Mouse (Mus musculus): ENCODE results near the gene Actb.
A peak's percentile ranks its signal among the peaks of the same experiment; 100 is the strongest.

Gene Actb

GRCm38 (mm10) chr5:142922251-142922650, 15.7 kb upstream of the Actb start:
- no peak for DNase-seq (ENCODE audit: low read depth in 2 of 2, low spot score in 2 of 2)

DNA sequence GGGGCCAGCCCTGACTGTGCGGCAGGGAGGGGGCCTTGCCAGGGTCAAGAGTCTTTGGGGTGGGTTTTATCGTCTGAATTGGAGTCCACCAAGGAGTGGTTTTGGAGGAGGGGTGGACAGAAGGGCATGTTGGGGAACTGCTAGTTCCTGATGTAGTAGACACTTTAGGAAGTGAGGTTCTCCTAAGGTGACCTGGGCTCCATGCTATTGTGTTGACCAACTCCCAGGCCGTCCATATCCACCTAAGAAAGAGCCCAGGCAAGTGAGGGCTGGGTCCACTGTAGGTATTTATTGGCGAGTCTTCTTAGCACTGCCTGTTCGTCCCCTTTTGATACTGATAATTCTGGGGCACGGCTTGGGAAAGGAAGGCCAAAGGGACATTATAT, 14.5 kb upstream of the Actb start:
- DNase-seq (ENCODE audit: low read depth in 2 of 2, low spot score in 2 of 2), result no peak

DNA sequence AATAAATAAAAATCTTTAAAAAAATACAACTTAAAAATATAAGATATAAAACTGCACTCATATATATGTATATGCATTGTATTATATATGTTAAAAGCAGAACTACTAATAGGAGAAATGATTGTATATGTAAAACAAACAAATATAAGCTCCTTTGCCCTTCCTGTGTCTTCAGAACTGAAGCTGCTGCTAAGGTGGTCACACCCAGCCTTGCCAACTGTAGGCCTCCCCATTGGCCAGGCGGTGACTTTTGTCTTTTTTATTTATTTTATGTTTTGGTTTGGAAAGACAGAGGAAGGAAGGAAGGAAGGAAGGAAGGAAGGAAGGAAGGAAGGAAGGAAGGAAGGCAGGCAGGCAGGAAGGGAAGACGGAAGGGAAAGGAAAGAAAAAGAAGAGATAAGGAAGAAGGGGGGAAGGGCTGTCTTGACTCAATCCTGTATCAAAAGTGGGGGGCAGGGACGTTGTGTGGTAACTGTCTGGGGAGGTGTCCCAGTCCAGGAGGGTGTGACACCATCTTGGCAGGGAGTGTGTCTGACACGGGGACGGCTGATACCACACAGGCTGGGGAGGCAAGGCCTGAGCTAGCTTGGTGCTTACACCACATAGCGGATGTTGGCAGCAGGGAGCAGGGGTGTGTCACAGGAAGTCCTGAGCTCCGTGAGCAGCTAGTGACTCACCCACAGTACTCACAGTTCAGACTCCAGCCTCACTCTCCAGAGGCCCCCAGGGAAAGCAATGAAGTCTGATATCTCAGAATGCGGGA, 13.9 kb upstream of the Actb start:
- peak; percentile 85 to 88 for DNase-seq (ENCODE audit: low read depth in 2 of 2, low spot score in 2 of 2)

DNA sequence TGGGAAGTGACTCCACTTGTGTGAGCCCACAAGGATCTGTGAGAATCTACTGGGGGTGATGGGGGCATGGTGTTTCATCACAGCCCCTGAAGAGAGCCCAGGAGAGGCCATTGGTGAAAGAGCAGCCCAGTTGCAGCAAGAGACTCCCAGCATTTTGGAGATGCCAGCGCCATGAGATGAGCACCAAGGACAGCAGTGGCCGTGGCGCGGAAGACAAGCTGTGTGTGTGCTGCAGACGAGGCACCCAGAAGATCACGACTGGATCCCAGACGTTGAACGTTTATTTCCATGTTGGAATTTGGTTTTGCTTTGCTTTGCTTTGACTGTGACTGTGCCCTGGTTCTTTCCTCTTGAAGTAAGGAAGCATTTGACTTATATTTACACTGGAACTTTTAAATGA, 10.8 kb upstream of the Actb start:
- DNase-seq (ENCODE audit: low read depth in 2 of 2, low spot score in 2 of 2), result no peak

- DNase-seq (ENCODE audit: low read depth in 2 of 2, low spot score in 2 of 2), result no peak
Observed at GRCm38 (mm10) chr5:142916593-142916992, 10.0 kb upstream of the Actb start.

- no peak for DNase-seq (ENCODE audit: low read depth in 2 of 2, low spot score in 2 of 2)
Observed at GRCm38 (mm10) chr5:142915231-142915630, 8.7 kb upstream of the Actb start.

GRCm38 (mm10) chr5:142912739-142913138, 6.2 kb upstream of the Actb start:
- no peak for DNase-seq (ENCODE audit: low read depth in 2 of 2, low spot score in 2 of 2)

DNA sequence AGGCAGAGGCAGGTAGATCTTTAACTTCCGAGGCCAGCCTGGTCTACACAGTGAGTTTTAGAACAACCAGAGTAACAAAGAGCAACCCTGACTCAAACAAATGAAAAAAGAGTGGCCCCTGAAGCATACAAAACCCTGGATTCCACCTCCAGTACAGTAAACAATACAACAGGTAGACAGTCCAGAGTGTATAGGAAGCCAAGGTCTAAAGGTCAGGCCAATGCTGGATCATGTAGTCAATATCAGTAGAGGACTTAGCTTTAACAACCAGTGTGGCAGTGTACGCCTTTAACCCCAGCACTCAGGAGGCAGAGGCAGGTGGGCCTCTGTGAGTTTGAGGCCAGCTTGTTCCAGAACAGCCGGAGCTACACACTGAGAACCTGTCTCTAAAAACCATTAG, 5.8 kb upstream of the Actb start:
- DNase-seq (ENCODE audit: low read depth in 2 of 2, low spot score in 2 of 2), result no peak

DNA sequence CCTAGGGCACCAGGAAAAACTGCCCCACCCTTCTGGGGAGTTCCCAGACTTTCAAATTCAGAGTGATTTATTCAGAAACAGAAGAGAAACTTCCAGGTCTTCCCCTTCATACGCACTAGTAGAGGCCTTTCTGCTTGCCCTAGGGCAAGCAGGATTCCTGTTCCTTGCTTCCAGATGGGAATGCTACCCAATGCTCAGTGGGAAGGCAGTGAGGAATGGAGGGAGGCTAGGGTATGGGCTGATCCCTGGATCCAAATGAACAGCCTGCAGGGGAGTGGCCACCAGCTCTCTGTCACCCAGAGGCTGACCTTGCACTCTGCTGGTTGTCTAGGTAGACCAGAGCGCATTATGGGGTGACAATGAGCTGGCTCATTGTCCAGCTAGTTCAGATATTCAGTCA, 5.1 kb upstream of the Actb start:
- DNase-seq (ENCODE audit: low read depth in 2 of 2, low spot score in 2 of 2), result no peak

DNA sequence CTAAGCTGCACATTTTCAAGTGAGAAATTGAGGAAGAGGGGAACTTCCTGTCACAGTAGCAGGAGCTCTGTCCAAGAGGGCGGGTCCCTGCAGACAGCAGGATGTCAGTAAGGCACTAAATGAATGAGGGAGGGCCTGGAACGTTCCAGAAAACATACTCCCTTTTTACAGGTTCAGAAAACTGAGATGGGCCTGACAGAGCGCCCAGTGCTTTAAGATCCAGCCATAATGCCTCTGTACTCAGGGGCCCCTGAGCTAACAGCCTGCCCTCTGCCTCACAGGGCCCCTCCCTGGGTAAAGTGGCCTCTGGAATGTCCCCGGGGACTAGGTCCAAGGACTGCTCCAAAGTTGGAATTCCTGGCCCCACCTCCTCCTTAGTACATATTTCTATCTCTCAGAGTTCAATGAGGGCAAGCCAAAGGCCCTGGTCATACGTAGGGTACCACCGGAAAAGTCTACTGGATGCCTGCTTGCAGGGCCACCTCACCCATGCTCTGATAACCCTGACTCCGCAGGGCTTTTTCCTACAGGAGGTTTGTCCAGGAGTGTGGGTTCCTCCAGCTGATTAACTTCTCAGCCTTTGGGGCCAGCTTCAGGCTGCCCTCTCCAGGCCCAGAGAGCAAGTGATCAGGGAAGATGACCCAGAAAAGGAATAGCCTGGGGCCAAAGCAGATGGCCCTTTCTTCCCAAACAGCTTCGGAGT, 3.2 kb upstream of the Actb start:
- DNase-seq (ENCODE audit: low read depth in 2 of 2, low spot score in 2 of 2), result no peak

DNA sequence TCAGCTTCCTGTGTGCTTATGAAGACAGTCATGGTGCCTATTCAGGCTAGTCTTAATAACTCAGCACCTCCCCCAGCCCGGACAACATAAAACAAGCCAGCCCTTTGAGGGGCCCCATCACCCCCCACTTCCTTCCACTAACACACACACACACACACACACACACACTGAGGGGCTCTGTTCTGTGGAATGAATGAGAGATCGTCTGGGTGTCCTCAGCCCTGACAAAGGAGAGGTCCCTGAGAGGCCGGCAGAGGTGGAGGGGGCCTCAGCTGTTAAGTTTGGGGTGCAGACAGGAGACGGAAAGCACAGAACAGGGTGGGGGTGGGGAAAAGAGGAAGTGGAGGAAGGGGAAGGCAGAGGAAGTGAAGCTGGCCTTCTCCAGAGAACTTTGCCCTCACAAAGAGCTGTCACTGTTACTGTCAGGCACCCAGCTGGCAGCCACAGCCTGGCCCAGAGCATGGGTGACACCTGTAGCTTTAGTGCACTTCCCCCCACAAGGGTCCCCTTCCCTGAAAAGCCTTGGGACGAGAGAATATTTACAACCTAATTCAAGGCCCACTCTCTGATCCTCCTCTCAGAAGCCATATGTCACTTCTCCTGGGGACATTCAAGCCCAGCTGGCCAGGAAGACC, 2.5 kb upstream of the Actb start:
- no peak for DNase-seq (ENCODE audit: low read depth in 2 of 2, low spot score in 2 of 2)

DNA sequence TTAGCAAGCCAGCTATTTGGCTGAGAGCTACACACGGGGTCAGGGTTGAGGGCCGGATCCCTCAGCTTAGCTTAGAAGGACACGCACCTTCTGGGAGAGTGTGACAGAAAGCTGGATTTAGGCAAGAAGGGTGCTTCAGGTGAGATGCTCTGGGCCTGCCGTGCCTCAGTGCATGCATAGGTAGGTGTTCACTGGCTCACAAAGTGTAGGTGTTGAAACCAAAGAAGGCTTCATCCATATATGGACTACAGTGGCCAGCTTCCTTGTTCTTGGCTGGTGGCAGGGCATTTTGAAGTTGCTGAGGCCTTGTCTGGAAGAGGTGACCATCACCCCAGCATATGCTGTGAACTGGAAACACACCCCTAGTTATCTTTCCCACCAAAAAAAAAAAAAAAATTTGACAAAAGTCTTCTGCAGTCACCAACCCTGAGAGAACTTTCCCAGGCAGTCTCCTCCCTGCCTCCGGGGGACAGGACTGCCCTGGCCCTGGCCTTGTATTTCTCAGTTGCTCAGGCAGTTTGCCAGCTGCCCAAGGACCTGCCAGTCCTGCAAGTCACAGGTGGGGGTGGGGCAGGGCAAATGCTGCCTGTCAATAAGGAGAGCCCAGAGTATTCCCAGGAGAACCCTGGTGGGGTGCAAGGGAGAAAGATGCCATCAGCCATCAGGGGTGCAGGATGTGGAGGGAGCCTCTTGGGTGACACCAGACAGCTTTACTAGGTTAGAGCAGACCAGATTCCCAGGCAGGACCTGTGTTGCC, 1.4 kb upstream of the Actb start:
- DNase-seq (ENCODE audit: low read depth in 2 of 2, low spot score in 2 of 2), result no peak

- no peak for DNase-seq (ENCODE audit: low read depth in 2 of 2, low spot score in 2 of 2)
Observed at GRCm38 (mm10) chr5:142907048-142907802, 671 bp upstream of the Actb start.

DNA sequence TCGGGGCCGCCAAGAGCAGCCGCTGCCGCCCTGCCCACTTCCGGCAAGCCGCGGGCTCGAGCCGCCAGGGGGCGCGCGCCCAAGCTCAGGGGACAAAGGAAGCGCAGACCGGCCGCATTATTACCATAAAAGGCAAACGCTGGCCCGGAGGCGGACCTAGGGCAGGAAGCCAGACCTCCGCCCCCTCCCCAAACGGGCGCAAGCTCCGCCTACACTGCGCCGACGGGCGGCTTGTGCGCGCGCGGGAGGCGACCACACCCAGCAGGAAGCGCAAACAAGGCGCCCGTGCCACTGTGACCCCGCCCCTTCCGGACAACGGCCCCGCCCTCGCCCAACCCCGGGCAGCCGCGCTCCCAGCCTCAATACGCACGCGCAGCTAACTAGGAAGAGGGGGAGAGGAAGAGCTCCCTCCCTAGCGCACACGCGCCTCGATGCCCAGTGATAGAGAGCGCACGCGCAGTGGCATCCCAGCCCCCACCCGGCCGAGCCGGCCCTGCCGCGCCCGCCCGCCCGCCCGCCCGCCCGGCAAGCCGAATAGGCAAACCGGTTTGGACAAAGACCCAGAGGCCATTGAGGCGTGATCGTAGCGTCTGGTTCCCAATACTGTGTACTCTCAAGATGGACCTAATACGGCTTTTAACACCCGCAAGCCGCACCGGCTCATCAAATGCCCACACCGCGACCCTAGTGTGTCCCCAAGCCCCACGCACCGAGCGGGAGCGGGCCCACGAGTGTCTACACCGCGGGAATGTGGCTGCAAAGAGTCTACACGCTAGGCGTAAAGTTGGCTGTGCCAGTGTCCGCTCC, 626 bp downstream of the Actb start:
- DNase-seq (ENCODE audit: low read depth in 2 of 2, low spot score in 2 of 2), result peak; percentile 100

DNA sequence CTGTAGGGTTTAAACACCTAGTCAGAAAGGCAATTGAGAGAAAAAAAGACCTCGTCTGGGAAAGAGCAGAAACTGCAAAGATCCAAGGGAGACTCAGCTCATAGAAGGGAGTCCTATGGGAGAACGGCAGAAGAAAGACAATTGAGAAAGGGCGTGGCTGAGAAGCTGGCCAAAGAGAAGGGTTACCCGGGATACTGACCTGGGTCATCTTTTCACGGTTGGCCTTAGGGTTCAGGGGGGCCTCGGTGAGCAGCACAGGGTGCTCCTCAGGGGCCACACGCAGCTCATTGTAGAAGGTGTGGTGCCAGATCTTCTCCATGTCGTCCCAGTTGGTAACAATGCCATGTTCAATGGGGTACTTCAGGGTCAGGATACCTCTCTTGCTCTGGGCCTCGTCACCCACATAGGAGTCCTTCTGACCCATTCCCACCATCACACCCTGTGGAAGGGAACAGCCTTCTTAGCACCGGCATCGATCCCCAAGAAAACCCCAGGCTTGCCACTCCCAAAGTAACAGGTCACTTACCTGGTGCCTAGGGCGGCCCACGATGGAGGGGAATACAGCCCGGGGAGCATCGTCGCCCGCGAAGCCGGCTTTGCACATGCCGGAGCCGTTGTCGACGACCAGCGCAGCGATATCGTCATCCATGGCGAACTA, 1.4 kb downstream of the Actb start:
- DNase-seq (ENCODE audit: low read depth in 2 of 2, low spot score in 2 of 2), result no peak

GRCm38 (mm10) chr5:142904208-142905037, 2.1 kb downstream of the Actb start:
- no peak for DNase-seq (ENCODE audit: low read depth in 2 of 2, low spot score in 2 of 2)

DNA sequence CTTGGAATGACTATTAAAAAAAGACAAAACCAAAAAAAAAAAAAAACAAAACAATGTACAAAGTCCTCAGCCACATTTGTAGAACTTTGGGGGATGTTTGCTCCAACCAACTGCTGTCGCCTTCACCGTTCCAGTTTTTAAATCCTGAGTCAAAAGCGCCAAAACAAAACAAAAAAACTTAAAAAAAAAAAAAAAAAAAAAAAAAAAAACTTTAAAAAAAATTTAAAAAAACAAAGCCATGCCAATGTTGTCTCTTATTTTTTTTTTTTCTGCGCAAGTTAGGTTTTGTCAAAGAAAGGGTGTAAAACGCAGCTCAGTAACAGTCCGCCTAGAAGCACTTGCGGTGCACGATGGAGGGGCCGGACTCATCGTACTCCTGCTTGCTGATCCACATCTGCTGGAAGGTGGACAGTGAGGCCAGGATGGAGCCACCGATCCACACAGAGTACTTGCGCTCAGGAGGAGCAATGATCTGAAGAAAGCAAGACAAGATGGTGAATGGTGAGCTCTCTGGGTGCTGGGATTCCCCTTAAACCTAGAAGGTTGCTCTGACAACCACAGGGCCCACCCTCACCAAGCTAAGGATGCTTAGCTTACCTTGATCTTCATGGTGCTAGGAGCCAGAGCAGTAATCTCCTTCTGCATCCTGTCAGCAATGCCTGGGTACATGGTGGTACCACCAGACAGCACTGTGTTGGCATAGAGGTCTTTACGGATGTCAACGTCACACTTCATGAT, 2.9 kb downstream of the Actb start:
- peak; percentile 63 to 69 for DNase-seq (ENCODE audit: low read depth in 2 of 2, low spot score in 2 of 2)
